Mouse (Mus musculus): Measurements from ENCODE around the gene Lilrb4a. TPM values are rescaled to one million over a fixed set of nuclear protein-coding genes. Genes with fewer than 3 reads are reported as not detected.
"Not testable (repeated sequence)": the region's sequence is repeated elsewhere in the genome, so short reads cannot be mapped to it uniquely, and the experiment has no call there.

Lilrb4a gene
- polyA plus RNA-seq, 2 experiments = 2.7 to 5.0 TPM

- DNase-seq (ENCODE audit: low read depth in 3 of 3, low spot score in 3 of 3) = no peak
- Histone ChIP-seq H3K27ac (no peak overlapping the region), H3K4me1 (replicated peaks; ENCODE audit: control insufficient read depth in 2 of 2, insufficient read depth in 2 of 2, low read length in 1 of 2) (no peaks in the 10 kb centered on the region), H3K9ac (replicated peaks) (no peak overlapping the region), H3K4me3 (ENCODE audit: insufficient read depth in 1 of 2, low read depth in 2 of 2, low read length in 2 of 2) (no peak overlapping the region), H3K27me3 (ENCODE audit: control insufficient read depth, insufficient read depth, low read length) (no peaks in the 10 kb centered on the region), H3K9me3 (ENCODE audit: control insufficient read depth, low read length) (no peaks in the 10 kb centered on the region), H3K36me3 (replicated peaks; ENCODE audit: control insufficient read depth, insufficient read depth, low read depth) (no peaks in the 10 kb centered on the region), H3K4me2 (ENCODE audit: low read depth) (no peak overlapping the region)
- WGBS (ENCODE audit: insufficient replicate concordance) = 21% methylated on average over 4 of the region's 4 CpGs
- no peak for ATAC-seq (ENCODE audit: insufficient read depth)
- TF ChIP-seq EP300 (IDR thresholded peaks at IDR 0.05; ENCODE audit: low read depth) = no peak
- no peak for TF ChIP-seq CTCF (IDR thresholded peaks at IDR 0.05; ENCODE audit: low read depth)
These were observed 34.4 kb upstream of the Lilrb4a start for GRCm38 (mm10) chr10:51456369-51456768.

DNA sequence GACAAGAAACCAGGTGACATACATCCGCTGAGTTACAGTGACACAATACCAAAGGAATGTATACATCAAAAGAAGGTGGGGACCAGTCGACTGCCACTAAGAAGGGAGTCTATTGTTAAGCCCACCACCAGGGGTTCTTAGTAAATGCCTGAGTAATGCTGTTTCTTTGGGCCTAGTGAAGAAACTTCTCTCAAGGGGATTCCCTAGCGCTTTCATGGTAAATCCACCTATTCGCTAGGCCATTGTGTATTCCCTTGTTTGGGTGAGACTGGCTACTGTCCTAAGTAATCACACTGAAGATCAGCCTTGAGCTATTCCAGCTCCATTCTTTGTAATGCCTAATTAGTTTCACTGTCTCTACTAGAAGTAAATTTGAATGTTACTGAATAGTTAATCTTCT lies 27.0 kb upstream of the Lilrb4a start:
- not testable (repeated sequence) for H3K4me3 ChIP-seq (ENCODE audit: insufficient read depth in 1 of 2, low read depth in 2 of 2, low read length in 2 of 2); H3K4me1 ChIP-seq (replicated peaks; ENCODE audit: control insufficient read depth in 2 of 2, insufficient read depth in 2 of 2, low read length in 1 of 2); DNase-seq (ENCODE audit: low read depth in 3 of 3, low spot score in 3 of 3); H3K9ac ChIP-seq (replicated peaks); H3K27ac ChIP-seq; H3K36me3 ChIP-seq (replicated peaks; ENCODE audit: control insufficient read depth, insufficient read depth, low read depth); ATAC-seq (ENCODE audit: insufficient read depth); H3K9me3 ChIP-seq (ENCODE audit: control insufficient read depth, low read length); H3K27me3 ChIP-seq (ENCODE audit: control insufficient read depth, insufficient read depth, low read length); H3K4me2 ChIP-seq (ENCODE audit: low read depth)
- WGBS (ENCODE audit: insufficient replicate concordance) = 65% methylated on average over 4 of the region's 4 CpGs

- not testable (repeated sequence) for H3K9me3 ChIP-seq (ENCODE audit: control insufficient read depth, low read length); H3K36me3 ChIP-seq (replicated peaks; ENCODE audit: control insufficient read depth, insufficient read depth, low read depth); ATAC-seq (ENCODE audit: insufficient read depth); H3K9ac ChIP-seq (replicated peaks); H3K4me1 ChIP-seq (replicated peaks; ENCODE audit: control insufficient read depth in 2 of 2, insufficient read depth in 2 of 2, low read length in 1 of 2); H3K27ac ChIP-seq; H3K4me3 ChIP-seq (ENCODE audit: insufficient read depth in 1 of 2, low read depth in 2 of 2, low read length in 2 of 2); H3K27me3 ChIP-seq (ENCODE audit: control insufficient read depth, insufficient read depth, low read length); H3K4me2 ChIP-seq (ENCODE audit: low read depth); DNase-seq (ENCODE audit: low read depth in 3 of 3, low spot score in 3 of 3)
- WGBS (ENCODE audit: insufficient replicate concordance) = 10% methylated on average over 1 of the region's 3 CpGs
These were observed 10.4 kb upstream of the Lilrb4a start, which contains the start of the genes Gm49339 and Lilr4b for GRCm38 (mm10) chr10:51480397-51480796. Gm49339 (plus strand) TSS chr10:51480612. Lilr4b (plus strand) TSS chr10:51480632.

GRCm38 (mm10) chr10:51520021-51520420 lies 29.3 kb downstream of the Lilrb4a start:
- 0 out of 4 replicates have a peak, but pooled peaks cover 0 to 1% of the 10 kb centered on the region in 2 experiments for H3K4me1 ChIP-seq (replicated peaks; ENCODE audit: control insufficient read depth in 2 of 2, insufficient read depth in 2 of 2, low read length in 1 of 2)
- ATAC-seq (ENCODE audit: insufficient read depth) = no peak
- H3K4me2 ChIP-seq (ENCODE audit: low read depth) = no peak overlapping the region
- no peaks in the 10 kb centered on the region for H3K36me3 ChIP-seq (replicated peaks; ENCODE audit: control insufficient read depth, insufficient read depth, low read depth)
- no peak overlapping the region for H3K4me3 ChIP-seq (ENCODE audit: insufficient read depth in 1 of 2, low read depth in 2 of 2, low read length in 2 of 2)
- DNase-seq (ENCODE audit: low read depth in 3 of 3, low spot score in 3 of 3) = no peak
- no peak for TF ChIP-seq EP300 (IDR thresholded peaks at IDR 0.05; ENCODE audit: low read depth)
- no peak for TF ChIP-seq CTCF (IDR thresholded peaks at IDR 0.05; ENCODE audit: low read depth)
- H3K27me3 ChIP-seq (ENCODE audit: control insufficient read depth, insufficient read depth, low read length) = no peaks in the 10 kb centered on the region
- H3K9me3 ChIP-seq (ENCODE audit: control insufficient read depth, low read length) = no peaks in the 10 kb centered on the region
- no peak overlapping the region for H3K9ac ChIP-seq (replicated peaks)
- no peak overlapping the region for H3K27ac ChIP-seq

- TF ChIP-seq CTCF (IDR thresholded peaks at IDR 0.05; ENCODE audit: low read depth) (no peak), EP300 (IDR thresholded peaks at IDR 0.05; ENCODE audit: low read depth) (no peak)
- no peak for DNase-seq (ENCODE audit: low read depth in 3 of 3, low spot score in 3 of 3)
- Histone ChIP-seq H3K4me1 (replicated peaks; ENCODE audit: control insufficient read depth in 2 of 2, insufficient read depth in 2 of 2, low read length in 1 of 2) (0 out of 4 replicates have a peak, but pooled peaks cover 0 to 1% of the 10 kb centered on the region in 2 experiments), H3K36me3 (replicated peaks; ENCODE audit: control insufficient read depth, insufficient read depth, low read depth) (no peaks in the 10 kb centered on the region), H3K27ac (no peak overlapping the region), H3K4me3 (ENCODE audit: insufficient read depth in 1 of 2, low read depth in 2 of 2, low read length in 2 of 2) (no peak overlapping the region), H3K4me2 (ENCODE audit: low read depth) (no peak overlapping the region), H3K9ac (replicated peaks) (no peak overlapping the region), H3K27me3 (ENCODE audit: control insufficient read depth, insufficient read depth, low read length) (no peaks in the 10 kb centered on the region), H3K9me3 (ENCODE audit: control insufficient read depth, low read length) (no peaks in the 10 kb centered on the region)
- ATAC-seq (ENCODE audit: insufficient read depth) = no peak
These were observed 30.7 kb downstream of the Lilrb4a start for GRCm38 (mm10) chr10:51521453-51521852.

Data from liver, embryonic 14.5 days (tissue).